Mouse (Mus musculus) T-helper 1 cell (primary cell): ENCODE results near the gene Samd13.

Experiments
- in situ Hi-C: fragments of 300-600 bp; cut with MboI, MseI; formaldehyde crosslinking; loops from one replicate; pipeline ENCODE4 v1.15.1; 2025; ENCODE audit warnings: high pct_unique_total_duplicates

The Samd13 gene

DNA sequence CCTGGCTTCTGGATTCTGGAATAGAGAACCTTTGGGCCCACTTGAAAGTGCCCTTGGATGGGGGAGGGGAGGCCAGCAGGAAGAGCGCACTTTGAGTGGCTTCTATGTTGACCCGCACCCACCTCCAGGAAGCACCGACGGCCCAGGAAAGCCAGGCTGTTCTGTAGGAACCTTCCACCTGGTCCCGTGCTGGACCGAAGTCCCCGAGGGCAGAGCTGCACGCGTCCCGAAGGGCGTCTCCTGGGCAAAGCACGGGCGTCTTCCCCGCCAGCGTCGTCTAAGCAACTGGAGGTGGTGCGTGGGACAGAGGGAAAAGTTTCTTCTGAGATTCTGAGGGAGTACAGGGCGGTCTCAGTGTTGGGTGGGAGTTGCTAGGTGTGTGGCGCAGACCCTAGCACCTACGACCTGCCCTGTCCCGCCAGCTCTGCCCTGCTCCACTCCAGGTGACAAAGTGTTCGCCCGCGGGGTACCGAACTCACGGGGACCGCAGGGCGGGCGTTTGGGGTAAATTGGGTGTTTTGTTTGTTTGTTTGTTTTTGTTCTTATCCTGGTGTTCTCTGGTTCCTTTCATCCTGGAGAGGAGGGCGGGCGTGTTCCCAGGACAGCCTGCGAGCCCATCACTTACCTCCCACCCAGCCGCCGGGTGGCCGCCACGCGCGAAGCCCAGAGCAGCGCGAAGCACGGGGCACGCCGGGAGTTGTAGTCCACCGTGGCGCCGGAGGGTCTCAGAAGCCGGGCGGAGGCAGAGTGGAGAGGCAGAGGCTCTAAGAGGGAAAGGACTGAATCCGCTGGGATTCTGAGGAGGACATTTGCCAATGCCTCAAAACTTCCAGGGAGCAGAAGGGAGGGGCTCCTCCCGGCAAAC is at the start of gene Samd13:
TSS of gene Samd13 (minus strand) at position 782 of the 865 bp plus-strand sequence.
- in situ Hi-C loops = no loop called here

DNA sequence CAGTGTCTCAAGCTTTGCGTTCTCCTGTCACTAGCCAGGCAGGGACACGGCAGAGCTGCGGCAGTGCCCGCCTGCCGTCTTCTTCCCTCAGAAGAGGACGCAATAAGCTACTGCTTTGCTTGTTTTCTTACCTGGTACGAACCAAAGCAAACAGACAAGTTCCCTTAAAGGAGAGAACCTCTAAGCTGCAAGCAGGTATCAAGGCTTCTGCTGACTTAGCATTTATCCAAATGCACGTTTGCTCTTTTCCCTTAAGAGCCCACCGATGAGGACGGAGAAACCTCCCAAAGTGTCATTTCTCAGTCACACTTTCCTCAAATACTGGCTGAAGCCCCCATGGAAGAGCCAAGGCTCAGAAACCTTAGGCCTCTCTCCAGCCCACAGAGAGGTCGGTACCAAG is 46.1 kb upstream of the Samd13 start:
- in situ Hi-C loops = no loop called here

DNA sequence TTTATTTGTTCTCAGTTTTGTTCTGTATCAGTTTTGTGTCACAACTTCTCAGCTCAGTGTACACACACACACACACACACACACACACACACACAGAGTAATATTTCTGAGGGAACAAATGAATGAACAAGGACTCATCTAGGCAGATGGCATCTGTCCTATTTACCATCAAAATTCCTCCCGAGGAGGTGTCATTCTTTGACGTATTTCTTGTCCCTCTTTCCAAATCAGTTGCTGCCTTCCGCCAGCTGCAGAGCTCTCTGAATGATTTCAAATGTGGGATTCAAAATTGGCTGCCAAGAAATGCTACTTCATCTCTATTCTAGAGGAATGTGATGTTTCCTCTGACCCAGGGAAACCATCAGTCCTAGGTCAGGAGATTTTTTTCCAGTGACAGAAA is 37.6 kb upstream of the Samd13 start:
- in situ Hi-C loops = no loop called here

DNA sequence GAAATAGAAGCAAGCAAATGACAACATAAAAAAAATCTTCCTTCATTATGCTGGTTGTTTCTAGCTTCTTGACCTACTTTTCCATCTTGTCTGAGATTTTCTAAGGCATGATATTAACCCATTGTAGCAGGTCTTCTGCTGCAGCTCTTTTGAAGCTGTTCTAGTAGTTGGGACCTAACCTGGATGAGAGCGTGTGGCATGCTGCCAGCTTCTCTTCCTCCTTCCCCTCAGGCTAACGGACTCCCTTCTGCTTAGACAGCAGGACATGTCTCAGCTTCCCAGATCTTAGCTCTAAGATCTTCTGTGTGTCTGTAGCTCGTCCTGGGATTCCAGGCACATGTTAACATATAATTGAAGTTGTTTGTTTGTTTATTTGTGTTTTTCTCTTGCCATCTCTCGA is 34.3 kb upstream of the Samd13 start:
- in situ Hi-C loops = no loop called here

DNA sequence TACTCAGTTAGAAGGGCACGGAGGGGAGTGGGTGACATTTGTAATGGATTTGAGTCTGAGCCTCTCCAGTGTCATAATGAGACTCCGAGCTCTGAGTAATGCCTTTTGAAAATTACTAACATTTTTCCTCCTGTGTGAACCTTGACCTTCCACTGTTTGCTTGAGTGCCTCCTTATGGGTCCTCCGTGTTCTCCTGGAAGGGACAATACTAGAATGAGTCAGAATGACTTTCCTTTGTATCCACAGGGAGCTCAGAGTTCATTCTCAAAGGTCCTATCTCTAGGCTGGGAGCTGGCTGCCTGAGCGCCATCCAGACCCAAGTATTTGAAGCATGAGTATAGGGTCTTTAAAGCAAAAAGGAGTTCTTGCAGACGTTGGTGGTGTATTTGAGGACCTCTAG is 32.9 kb upstream of the Samd13 start:
- in situ Hi-C loops = no loop called here

DNA sequence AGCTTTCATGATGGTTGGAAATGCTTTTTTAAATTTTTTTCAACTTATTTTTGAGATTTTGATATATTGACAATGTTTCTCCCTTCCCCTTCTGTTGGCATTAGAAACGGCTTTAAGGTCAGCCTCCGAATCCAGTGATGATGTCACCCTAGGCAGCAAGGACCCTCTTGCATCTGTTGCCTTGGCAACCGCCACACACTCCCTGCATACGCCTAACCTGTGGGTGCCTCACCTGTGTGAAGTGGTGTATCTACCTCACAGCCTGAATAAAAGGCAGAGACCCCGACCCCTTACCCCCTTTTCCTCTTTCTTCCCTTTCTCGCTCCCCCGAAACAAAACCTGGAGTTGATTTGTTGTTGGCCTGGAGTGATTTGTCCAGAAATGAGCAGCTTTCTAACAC is 26.9 kb upstream of the Samd13 start:
- in situ Hi-C loops = no loop called here

DNA sequence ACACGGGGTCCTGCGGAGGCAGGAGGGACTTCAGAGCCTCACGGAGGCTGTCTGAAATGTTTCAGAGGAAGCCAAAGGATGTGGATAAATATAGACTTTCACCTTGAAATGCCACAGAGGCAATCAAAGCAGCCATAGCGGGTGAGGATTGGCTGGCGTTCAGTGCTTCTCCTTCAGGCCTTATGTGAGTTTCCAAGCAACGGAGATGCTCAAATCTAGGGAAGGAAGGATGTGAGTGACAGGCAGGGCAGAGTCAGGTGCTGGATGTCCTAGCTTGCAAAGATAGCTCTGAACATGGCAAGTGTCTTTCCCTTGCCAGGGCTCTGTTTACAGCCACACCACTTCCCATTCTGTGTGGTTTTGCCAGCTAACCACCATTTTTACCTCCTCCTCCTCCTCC is 26.2 kb upstream of the Samd13 start:
- in situ Hi-C loops = no loop called here

DNA sequence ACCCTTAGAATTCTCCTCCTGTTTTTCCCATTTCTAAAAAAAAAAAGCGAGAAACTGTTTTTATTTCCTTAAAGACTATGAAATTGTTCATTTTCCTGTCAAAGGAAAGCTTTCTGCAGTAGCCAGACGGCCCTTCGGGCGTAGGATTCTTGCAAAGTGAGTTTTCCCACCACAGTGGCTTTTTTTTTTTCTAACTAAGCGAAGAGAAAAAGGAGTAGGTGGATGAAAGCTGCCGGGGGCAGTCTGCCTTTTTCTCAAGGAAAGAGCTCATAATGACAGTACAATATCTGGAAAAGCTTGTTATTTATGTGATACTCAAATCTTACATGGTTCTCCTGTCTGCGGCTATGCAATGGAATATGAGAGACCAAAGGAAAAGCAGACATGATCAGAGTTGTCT is 25.7 kb upstream of the Samd13 start:
- in situ Hi-C loops = no loop called here

DNA sequence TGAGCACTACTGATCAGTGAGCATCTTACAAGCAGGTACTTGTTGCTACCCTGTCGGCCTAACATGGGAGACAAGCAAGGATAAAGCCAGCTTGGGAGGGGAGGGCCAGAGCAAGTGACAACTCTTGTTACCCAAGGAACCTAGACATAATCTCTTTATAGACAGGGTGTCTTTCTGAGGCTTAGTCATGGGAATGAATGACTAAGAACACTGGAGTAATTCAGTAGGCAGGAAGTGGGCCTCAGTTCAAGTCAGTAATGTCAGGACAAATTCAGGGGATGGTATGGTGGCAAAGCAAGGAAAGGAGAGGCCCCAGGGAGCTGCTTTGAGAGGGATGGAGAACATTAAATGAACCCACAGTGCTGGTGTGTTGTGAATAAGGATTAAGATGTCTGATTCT is 23.7 kb upstream of the Samd13 start:
- in situ Hi-C loops = no loop called here

DNA sequence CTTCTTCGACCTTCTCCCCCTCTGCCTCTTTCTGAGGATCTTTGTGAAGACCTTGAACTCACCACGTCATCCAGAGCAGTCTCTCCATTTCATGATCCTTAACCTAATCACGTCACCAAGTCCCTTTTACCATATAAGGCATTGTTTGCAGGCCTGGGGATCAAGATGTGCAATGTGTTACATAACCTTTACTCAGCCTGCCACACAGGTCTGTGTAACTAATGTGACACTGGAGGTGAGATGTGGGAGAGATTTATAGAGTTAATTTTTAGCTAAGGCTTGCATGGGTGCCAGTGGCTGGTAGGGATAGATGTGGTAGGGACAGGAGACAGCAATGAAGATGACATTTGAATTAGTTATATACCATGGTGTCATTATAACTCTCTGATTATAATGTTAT is 23.0 kb upstream of the Samd13 start:
- in situ Hi-C loops = no loop called here

DNA sequence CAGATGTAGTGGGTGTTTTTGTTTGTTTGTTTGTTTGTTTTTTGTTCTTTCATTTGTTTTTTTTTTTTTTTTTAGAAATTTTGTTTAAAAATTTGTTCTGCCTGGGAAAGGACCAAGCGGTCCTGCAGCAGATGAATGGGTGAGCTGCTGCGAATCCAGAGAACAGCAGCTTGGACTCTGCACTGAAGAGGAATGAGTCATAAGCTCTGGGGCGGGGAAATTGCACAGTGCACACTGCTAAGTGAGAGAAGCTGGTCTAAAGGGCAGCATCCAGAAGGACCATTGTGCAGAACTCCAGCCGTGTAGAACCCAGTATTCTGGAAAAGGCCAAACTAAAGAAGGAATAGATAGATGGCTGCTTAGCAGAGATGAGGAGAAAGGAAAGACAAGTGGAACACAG is 18.7 kb upstream of the Samd13 start:
- in situ Hi-C loops = no loop called here

DNA sequence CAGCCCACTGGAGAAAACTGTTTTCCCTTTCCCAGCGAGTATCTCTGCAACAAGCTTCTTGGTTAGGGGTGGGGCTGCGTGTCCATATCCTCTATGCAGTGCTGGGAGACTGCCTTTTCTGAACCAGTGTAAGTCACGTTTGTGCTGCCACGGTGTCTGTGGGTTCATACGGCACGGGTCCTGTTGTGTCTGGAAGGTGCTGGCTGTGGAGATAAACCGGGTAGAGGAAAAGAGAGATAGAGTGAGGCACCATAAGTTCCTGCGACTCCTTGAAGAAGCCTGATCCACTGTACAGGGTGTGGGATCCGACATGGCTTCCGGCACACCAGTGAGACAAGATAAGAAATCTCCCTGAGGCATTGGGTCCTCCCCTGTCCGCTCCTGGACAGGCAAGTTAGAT is 14.7 kb upstream of the Samd13 start:
- in situ Hi-C loops = no loop called here

DNA sequence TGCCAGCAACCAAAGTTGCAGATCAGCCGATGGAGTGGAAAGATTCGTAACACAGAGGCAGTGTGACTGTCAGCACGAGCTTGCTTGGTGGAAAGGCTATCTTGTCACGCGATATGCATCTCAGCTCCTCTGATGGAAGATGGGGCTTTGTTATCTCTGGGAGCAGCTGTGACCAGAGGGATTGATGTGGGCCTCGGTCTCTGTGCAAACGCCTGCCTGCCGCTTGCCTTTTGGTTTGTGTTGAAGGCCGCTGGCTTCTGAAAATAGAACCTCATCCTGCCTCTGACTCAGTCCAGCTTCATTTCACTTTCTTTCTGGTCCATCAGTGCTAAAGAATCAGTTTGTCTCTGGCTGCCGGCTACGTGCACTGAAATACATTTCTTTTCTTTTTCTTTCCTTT is 13.6 kb upstream of the Samd13 start:
- in situ Hi-C loops = no loop called here

DNA sequence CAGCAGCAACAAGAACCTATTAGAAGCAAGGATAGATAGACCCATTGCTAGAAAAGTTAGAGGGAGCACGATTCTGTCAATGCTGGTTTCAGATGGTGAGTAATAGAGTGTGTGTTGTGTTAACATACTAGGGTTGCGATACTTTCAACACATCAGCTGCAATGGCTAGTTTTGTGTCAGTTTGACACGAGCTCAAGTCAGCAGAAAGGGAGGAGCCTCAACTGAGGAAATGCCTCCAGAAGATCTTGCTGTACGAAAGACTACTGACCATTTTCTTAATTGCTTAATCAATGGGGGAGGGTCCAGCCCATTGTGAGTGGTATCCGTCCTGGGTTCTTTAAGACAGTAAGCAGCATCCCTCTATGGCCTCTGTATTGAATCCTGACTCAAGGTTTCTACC is 7.2 kb upstream of the Samd13 start:
- in situ Hi-C loops = no loop called here

DNA sequence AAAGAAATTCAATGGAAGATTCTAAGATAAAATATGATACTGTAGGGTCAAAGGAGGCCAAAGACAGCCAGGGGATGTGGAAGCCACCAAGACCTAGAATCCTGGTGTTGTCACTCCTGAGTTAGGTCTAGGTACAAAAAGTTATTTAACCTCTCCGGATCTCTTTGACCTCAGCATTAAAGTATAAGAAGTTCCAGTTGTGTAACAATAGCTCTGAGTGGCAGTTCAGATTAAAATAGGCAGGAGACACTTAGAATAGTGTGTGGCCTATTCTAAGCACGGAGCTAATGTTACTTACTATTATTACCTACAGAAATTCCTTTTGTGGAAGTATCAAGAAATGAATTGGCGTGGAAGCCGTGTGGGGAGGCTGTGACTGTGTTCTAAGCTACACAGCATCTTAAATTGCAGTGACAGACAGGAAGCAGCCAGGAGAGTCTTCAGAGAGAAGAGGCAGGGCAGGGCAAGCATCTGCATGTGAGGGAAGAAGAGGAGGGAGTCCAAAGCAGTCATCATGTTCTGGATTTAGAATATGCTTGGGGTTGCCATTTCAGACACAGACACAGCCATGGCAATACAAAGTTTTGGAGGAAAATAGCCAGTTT is 1.8 kb upstream of the Samd13 start:
- in situ Hi-C loops = no loop called here

DNA sequence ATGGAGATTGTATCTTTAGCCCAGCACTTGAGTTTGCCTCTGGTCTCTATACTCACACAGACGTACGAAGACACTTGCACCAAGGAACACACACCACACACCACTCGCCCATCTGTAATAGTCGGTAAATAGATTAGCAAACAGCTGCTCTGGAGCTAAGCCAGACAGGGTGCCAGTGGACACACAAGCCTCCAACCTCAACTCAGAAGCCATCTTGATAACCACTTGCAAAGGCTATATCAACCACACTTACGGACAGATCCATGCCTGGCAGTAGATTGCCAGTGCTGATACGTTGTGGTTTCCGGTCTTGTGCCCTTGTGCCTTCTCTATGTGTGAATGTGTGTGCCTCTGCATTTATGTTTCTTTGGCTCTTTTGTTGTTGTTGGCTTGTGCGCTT is 1.0 kb upstream of the Samd13 start:
- in situ Hi-C loops = no loop called here

DNA sequence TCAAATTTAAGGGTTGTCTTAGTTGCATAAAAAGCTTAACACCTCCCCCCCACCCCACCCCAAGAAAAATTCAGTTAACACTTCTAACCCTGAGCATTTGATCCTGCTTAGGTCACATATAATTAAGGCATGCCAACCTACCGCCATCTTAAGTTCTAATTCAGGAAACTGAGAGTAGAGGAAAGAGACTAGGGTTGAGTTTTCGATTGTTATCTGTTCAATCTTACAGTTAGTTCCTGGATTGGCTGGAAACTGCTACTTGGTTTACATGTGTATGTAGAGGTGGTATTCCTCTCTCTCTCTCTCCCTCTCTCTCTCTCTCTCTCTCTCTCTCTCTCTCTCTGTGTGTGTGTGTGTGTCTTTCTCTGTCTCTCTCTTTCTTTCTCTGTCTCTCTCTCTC is 2.3 kb downstream of the Samd13 start:
- in situ Hi-C loops = no loop called here

DNA sequence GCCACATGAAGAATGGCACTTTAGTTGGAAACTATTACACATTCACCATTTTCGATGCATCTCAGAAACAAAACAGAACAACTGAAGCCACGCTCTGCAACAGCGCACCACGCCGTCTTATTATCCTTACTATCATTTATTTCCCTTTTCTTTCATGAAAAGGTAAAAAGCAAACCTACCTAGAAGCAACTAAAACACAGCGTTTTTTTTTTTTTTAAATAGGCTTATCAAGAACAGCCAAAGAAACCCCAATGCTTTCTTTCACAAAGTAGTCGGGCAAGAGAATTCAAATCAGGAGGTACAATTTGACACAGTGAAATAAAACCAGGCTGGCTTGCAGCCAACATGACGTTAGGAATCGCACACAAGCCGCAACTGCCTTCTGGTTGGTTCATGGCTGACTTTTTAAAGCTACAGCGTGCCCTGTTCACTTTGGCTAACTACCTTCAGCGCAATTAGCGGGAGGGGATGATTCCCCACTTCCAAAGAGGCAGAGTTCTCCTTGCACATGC is 3.2 kb downstream of the Samd13 start:
- in situ Hi-C loops = no loop called here

DNA sequence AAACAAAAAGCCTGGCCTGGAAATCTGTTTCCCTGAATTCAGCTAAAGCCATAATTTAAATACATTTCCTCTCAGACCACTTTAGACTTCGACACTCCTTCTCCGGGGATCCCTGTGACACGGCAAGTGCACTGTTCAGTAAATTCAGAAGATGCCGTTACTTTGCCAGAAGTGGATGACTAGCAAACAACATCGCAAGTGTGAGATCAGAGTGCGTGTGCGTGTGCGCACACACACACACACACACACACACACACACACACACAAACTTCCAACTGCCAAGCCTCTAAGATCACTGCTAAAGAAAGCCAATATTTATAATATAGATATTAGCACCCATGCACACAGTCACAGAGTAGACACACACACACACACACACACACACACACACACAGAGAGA is 3.7 kb downstream of the Samd13 start:
- in situ Hi-C loops = no loop called here

DNA sequence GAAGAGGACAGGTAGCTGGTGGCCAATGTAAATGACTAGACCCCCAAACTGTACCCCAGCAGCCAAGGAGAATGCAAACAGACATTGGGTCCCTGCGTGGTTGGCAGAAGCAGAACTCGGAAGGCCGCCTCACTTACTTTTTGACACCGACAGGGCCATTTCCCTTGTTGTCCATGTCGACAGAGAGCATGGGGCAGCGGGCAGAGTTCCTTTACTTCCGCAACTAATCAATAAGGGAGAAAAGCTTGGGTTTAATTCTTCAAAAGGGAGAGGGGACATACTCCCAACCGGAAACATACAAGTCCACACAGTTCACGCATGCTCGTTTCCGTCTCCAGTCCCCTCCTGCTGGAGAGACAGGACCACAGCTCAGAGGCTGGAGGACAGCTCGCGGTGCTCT is 4.8 kb downstream of the Samd13 start:
- in situ Hi-C loops = no loop called here

DNA sequence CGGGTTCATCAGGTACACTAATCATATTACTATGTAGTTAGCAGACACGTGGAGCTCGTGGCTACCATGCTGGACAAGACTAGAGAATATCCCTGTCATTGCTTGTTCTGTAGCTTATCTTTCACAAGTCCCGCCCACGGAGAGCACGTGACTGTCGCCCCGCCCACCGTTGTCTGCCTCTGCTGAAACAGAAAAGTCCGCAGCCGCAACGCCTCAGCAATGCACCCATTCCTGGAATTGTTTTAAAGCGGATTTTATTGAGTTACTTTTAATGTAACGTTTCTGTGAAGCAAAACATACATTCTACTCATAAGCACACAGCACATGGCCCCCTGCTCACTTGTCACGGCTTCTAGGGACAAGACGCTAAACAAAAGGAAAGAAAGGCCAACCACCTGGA is 5.7 kb downstream of the Samd13 start:
- in situ Hi-C loops = no loop called here

DNA sequence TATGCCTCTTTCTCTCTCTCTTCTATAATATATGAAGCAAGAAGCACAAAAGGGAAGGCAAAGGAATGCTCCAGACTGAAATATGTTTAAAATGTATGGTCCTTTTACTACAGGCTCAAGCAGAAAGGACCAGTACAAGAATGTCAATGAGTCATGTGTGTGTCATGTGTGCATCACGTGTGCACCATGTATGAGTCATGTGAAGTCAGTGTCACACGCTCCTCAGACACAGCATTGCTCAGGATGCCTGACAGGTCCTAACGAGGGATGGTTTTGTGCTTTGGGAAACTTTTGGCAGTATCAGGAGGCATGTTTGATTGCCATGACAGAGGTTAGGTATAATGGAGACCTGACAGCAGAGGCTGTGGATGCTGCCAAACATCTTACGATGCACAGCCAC is 9.2 kb downstream of the Samd13 start:
- in situ Hi-C loops = no loop called here

DNA sequence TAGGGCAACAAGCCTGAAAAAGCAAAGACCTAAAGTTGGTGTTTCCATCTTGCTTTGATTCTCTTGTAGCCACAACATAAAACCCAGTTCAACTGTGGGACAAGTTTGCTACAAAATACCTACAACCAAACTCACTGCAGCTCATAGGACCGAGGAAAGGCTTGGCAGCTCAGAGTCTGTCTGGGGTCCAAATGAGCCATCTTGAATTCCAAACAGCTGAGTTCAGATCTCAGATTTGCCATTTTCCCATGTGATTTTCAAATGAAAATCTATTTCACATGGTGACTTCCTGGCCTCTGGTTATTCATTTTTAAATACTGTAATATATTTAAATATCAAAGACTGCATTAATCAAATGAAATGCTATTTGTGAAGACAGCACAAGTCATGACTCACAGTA is 10.3 kb downstream of the Samd13 start:
- in situ Hi-C loops = no loop called here
